Mouse (Mus musculus): ENCODE data around the gene Rftn1. TPM values are rescaled to one million over a fixed set of nuclear protein-coding genes. Genes with fewer than 3 reads are reported as not detected.

The Rftn1 gene
- polyA plus RNA-seq, 1 experiment from 2014 or later, result 10.2 TPM

GRCm38 (mm10) chr17:50003156-50003555 is 187.3 kb downstream of the Rftn1 start:
- Histone ChIP-seq H3K9me3 (no peaks in the 10 kb centered on the region; the same call in 1 of the 2 replicates), H3K4me3 (no peak overlapping the region), H3K36me3 (replicated peaks) (peaks cover 10% of the 10 kb centered on the region), H3K4me1 (peaks cover 45% of the 10 kb centered on the region), H3K27me3 (ENCODE audit: poor library complexity, severe bottlenecking) (no peaks in the 10 kb centered on the region), H3K27ac (peak overlapping the region; percentile 53; the same call in 1 of the 2 replicates)
- WGBS, result 79% methylated on average over 4 of the region's 4 CpGs
- no peak for DNase-seq (ENCODE audit: extremely low spot score, low spot score)

GRCm38 (mm10) chr17:50002171-50002570 is 188.3 kb downstream of the Rftn1 start:
- no peaks in the 10 kb centered on the region; the same call in 1 of the 2 replicates for H3K9me3 ChIP-seq
- no peak for DNase-seq (ENCODE audit: extremely low spot score, low spot score)
- whole genome bisulfite sequencing, result 88% methylated on average over 3 of the region's 3 CpGs

GRCm38 (mm10) chr17:50001754-50002153 is 188.7 kb downstream of the Rftn1 start:
- peaks cover 10% of the 10 kb centered on the region for H3K36me3 ChIP-seq (replicated peaks)
- H3K9me3 ChIP-seq, result no peaks in the 10 kb centered on the region; the same call in 1 of the 2 replicates
- no peaks in the 10 kb centered on the region for H3K27me3 ChIP-seq (ENCODE audit: poor library complexity, severe bottlenecking)
- H3K27ac ChIP-seq, result no peak overlapping the region
- H3K4me1 ChIP-seq, result peaks cover 31% of the 10 kb centered on the region
- no peak for DNase-seq (ENCODE audit: extremely low spot score, low spot score)
- no peak overlapping the region for H3K4me3 ChIP-seq

More at GRCm38 (mm10) chr17:50002171-50002570, 188.3 kb downstream of the Rftn1 start:
- Histone ChIP-seq H3K27me3 (ENCODE audit: poor library complexity, severe bottlenecking) (no peaks in the 10 kb centered on the region), H3K4me3 (no peak overlapping the region), H3K4me1 (peaks cover 36% of the 10 kb centered on the region), H3K27ac (no peak overlapping the region), H3K36me3 (replicated peaks) (peaks cover 10% of the 10 kb centered on the region)

- H3K27me3 ChIP-seq (ENCODE audit: poor library complexity, severe bottlenecking), result no peaks in the 10 kb centered on the region
- H3K4me3 ChIP-seq, result no peak overlapping the region
- H3K36me3 ChIP-seq (replicated peaks), result peaks cover 10% of the 10 kb centered on the region
- no peak overlapping the region for H3K27ac ChIP-seq
- H3K9me3 ChIP-seq, result no peaks in the 10 kb centered on the region; the same call in 1 of the 2 replicates
- 90% methylated on average over 3 of the region's 3 CpGs for WGBS
- H3K4me1 ChIP-seq, result peaks cover 20% of the 10 kb centered on the region
- no peak for DNase-seq (ENCODE audit: extremely low spot score, low spot score)
Measured at GRCm38 (mm10) chr17:50000580-50000979, 189.9 kb downstream of the Rftn1 start.

- Histone ChIP-seq H3K36me3 (replicated peaks) (peaks cover 10% of the 10 kb centered on the region), H3K4me3 (no peak overlapping the region), H3K27me3 (ENCODE audit: poor library complexity, severe bottlenecking) (no peaks in the 10 kb centered on the region), H3K4me1 (peaks cover 11% of the 10 kb centered on the region), H3K9me3 (no peaks in the 10 kb centered on the region; the same call in 1 of the 2 replicates), H3K27ac (peak overlapping the region; percentile 44; the same call in 1 of the 2 replicates)
- WGBS, result 70% methylated on average over 5 of the region's 5 CpGs
- DNase-seq (ENCODE audit: extremely low spot score, low spot score), result no peak
Measured at GRCm38 (mm10) chr17:49996626-49997152, 193.8 kb downstream of the Rftn1 start.

GRCm38 (mm10) chr17:49996097-49996496 is 194.4 kb downstream of the Rftn1 start:
- Histone ChIP-seq H3K4me1 (peaks cover 11% of the 10 kb centered on the region), H3K9me3 (no peaks in the 10 kb centered on the region; the same call in 1 of the 2 replicates), H3K36me3 (replicated peaks) (peaks cover 10% of the 10 kb centered on the region), H3K27me3 (ENCODE audit: poor library complexity, severe bottlenecking) (no peaks in the 10 kb centered on the region), H3K27ac (peak overlapping the region; percentile 44; the same call in 1 of the 2 replicates), H3K4me3 (no peak overlapping the region)
- DNase-seq (ENCODE audit: extremely low spot score, low spot score), result no peak
- 87% methylated on average over 6 of the region's 6 CpGs for WGBS

GRCm38 (mm10) chr17:49995226-49995625 is 195.2 kb downstream of the Rftn1 start:
- H3K4me1 ChIP-seq, result peaks cover 11% of the 10 kb centered on the region
- H3K9me3 ChIP-seq, result no peaks in the 10 kb centered on the region; the same call in 1 of the 2 replicates
- H3K27ac ChIP-seq, result no peak overlapping the region
- H3K36me3 ChIP-seq (replicated peaks), result peaks cover 6% of the 10 kb centered on the region; the same call in 1 of the 2 replicates
- no peak for DNase-seq (ENCODE audit: extremely low spot score, low spot score)
- no peak overlapping the region for H3K4me3 ChIP-seq
- no peaks in the 10 kb centered on the region for H3K27me3 ChIP-seq (ENCODE audit: poor library complexity, severe bottlenecking)
- 94% methylated on average over 3 of the region's 3 CpGs for WGBS

GRCm38 (mm10) chr17:49993631-49994030 is 196.8 kb downstream of the Rftn1 start:
- no peak for DNase-seq (ENCODE audit: extremely low spot score, low spot score)
- Histone ChIP-seq H3K4me1 (peaks cover 21% of the 10 kb centered on the region), H3K4me3 (no peak overlapping the region), H3K27ac (peak overlapping the region; percentile 51), H3K9me3 (no peaks in the 10 kb centered on the region), H3K27me3 (ENCODE audit: poor library complexity, severe bottlenecking) (no peaks in the 10 kb centered on the region), H3K36me3 (replicated peaks) (no peaks in the 10 kb centered on the region)
- WGBS, result 90% methylated on average over 3 of the region's 3 CpGs

GRCm38 (mm10) chr17:49992625-49993603 is 197.6 kb downstream of the Rftn1 start:
- DNase-seq (ENCODE audit: extremely low spot score, low spot score), result no peak
- no peaks in the 10 kb centered on the region for H3K36me3 ChIP-seq (replicated peaks)
- 91% methylated on average over 11 of the region's 11 CpGs for WGBS
- no peaks in the 10 kb centered on the region for H3K9me3 ChIP-seq
- peaks cover 21% of the 10 kb centered on the region for H3K4me1 ChIP-seq
- H3K27me3 ChIP-seq (ENCODE audit: poor library complexity, severe bottlenecking), result no peaks in the 10 kb centered on the region
- H3K4me3 ChIP-seq, result no peak overlapping the region
- H3K27ac ChIP-seq, result no peak overlapping the region

GRCm38 (mm10) chr17:49989583-49989982 is 200.9 kb downstream of the Rftn1 start:
- Histone ChIP-seq H3K36me3 (replicated peaks) (no peaks in the 10 kb centered on the region), H3K4me3 (no peak overlapping the region), H3K27me3 (ENCODE audit: poor library complexity, severe bottlenecking) (0 out of 2 replicates have a peak, but pooled peaks cover 3% of the 10 kb centered on the region), H3K27ac (no peak overlapping the region), H3K4me1 (peaks cover 21% of the 10 kb centered on the region), H3K9me3 (no peaks in the 10 kb centered on the region)
- no peak for DNase-seq (ENCODE audit: extremely low spot score, low spot score)
- WGBS, result 65% methylated on average over 8 of the region's 8 CpGs

- Histone ChIP-seq H3K9me3 (no peaks in the 10 kb centered on the region), H3K4me1 (peaks cover 10% of the 10 kb centered on the region), H3K27me3 (ENCODE audit: poor library complexity, severe bottlenecking) (0 out of 2 replicates have a peak, but pooled peaks cover 3% of the 10 kb centered on the region), H3K4me3 (no peak overlapping the region), H3K27ac (no peak overlapping the region), H3K36me3 (replicated peaks) (no peaks in the 10 kb centered on the region)
- DNase-seq (ENCODE audit: extremely low spot score, low spot score), result no peak
- 94% methylated on average over 6 of the region's 6 CpGs for WGBS
Measured at GRCm38 (mm10) chr17:49987095-49987494, 203.4 kb downstream of the Rftn1 start.

GRCm38 (mm10) chr17:49983478-49983877 is 207.0 kb downstream of the Rftn1 start:
- Histone ChIP-seq H3K27ac (no peak overlapping the region), H3K4me3 (no peak overlapping the region), H3K27me3 (ENCODE audit: poor library complexity, severe bottlenecking) (peaks cover 5% of the 10 kb centered on the region; the same call in 1 of the 2 replicates), H3K4me1 (no peaks in the 10 kb centered on the region), H3K36me3 (replicated peaks) (0 out of 2 replicates have a peak, but pooled peaks cover 3% of the 10 kb centered on the region), H3K9me3 (peaks cover 14% of the 10 kb centered on the region)
- 84% methylated on average over 5 of the region's 5 CpGs for WGBS
- no peak for DNase-seq (ENCODE audit: extremely low spot score, low spot score)

Measured in forebrain, embryonic 10.5 days (tissue).